Mouse (Mus musculus): ENCODE measurements around the gene Asb11. TPM values are rescaled to one million over a fixed set of nuclear protein-coding genes. Genes with fewer than 3 reads are reported as not detected.

The Asb11 gene
- polyA plus RNA-seq (2015; fragmentation: Nextera tagmentation; extraction: Ambion mirVana), result not detected in 2 replicates

GRCm38 (mm10) chrX:164436709-164437108 is at the start of gene Asb11:
Asb11 (plus strand) TSS chrX:164436994.
- Histone ChIP-seq H3K27me3 (replicated peaks) (no peaks in the 10 kb centered on the region; the same call in 1 of the 2 replicates), H3K9ac (no peak within 1 kb of the TSS), H3K4me3 (no peak within 1 kb of the TSS), H3K9me3 (no peaks in the 10 kb centered on the region), H3K36me3 (replicated peaks) (no peaks in the 10 kb centered on the region), H3K4me1 (no peaks in the 10 kb centered on the region), H3K27ac (no peak within 1 kb of the TSS), H3K4me2 (no peak within 1 kb of the TSS)
- ATAC-seq (replicated peaks), result no peak
- WGBS, result 83% methylated on average over 8 of the region's 8 CpGs

- Histone ChIP-seq H3K4me1 (no peaks in the 10 kb centered on the region), H3K9me3 (no peaks in the 10 kb centered on the region), H3K4me3 (no peak overlapping the region), H3K27me3 (replicated peaks) (no peaks in the 10 kb centered on the region), H3K4me2 (no peak overlapping the region), H3K9ac (no peak overlapping the region), H3K36me3 (replicated peaks) (no peaks in the 10 kb centered on the region), H3K27ac (no peak overlapping the region)
- ATAC-seq (replicated peaks), result no peak
- WGBS, result 72% methylated on average over 4 of the region's 4 CpGs
These were observed 42.7 kb upstream of the Asb11 start for GRCm38 (mm10) chrX:164394091-164394490.

- H3K27ac ChIP-seq, result no peak overlapping the region
- no peaks in the 10 kb centered on the region for H3K4me1 ChIP-seq
- no peak overlapping the region for H3K9ac ChIP-seq
- H3K9me3 ChIP-seq, result no peaks in the 10 kb centered on the region
- peak; percentile 52; the same call in 1 of the 2 replicates for ATAC-seq (replicated peaks)
- H3K4me3 ChIP-seq, result no peak overlapping the region
- no peaks in the 10 kb centered on the region for H3K36me3 ChIP-seq (replicated peaks)
- no peaks in the 10 kb centered on the region for H3K27me3 ChIP-seq (replicated peaks)
- WGBS, result 67% methylated on average over 3 of the region's 3 CpGs
- no peak overlapping the region for H3K4me2 ChIP-seq
These were observed 38.3 kb upstream of the Asb11 start for GRCm38 (mm10) chrX:164398456-164398855.

GRCm38 (mm10) chrX:164405080-164405649 is 31.6 kb upstream of the Asb11 start:
- no peaks in the 10 kb centered on the region for H3K4me1 ChIP-seq
- no peaks in the 10 kb centered on the region for H3K27me3 ChIP-seq (replicated peaks)
- no peaks in the 10 kb centered on the region for H3K36me3 ChIP-seq (replicated peaks)
- H3K27ac ChIP-seq, result no peak overlapping the region
- no peak overlapping the region for H3K4me2 ChIP-seq
- H3K4me3 ChIP-seq, result no peak overlapping the region
- no peak for ATAC-seq (replicated peaks)
- H3K9ac ChIP-seq, result no peak overlapping the region
- no peaks in the 10 kb centered on the region for H3K9me3 ChIP-seq

GRCm38 (mm10) chrX:164406133-164407022 is 30.4 kb upstream of the Asb11 start:
- H3K27ac ChIP-seq, result no peak overlapping the region
- ATAC-seq (replicated peaks), result no peak
- no peaks in the 10 kb centered on the region for H3K27me3 ChIP-seq (replicated peaks)
- no peaks in the 10 kb centered on the region for H3K9me3 ChIP-seq
- no peak overlapping the region for H3K9ac ChIP-seq
- no peaks in the 10 kb centered on the region for H3K4me1 ChIP-seq
- H3K4me2 ChIP-seq, result no peak overlapping the region
- no peaks in the 10 kb centered on the region for H3K36me3 ChIP-seq (replicated peaks)
- no peak overlapping the region for H3K4me3 ChIP-seq
- WGBS, result 77% methylated on average over 9 of the region's 9 CpGs

GRCm38 (mm10) chrX:164408301-164408927 is 28.4 kb upstream of the Asb11 start:
- no peaks in the 10 kb centered on the region for H3K27me3 ChIP-seq (replicated peaks)
- no peak overlapping the region for H3K4me2 ChIP-seq
- no peak for ATAC-seq (replicated peaks)
- H3K36me3 ChIP-seq (replicated peaks), result no peaks in the 10 kb centered on the region
- WGBS, result 87% methylated on average over 3 of the region's 3 CpGs
- no peak overlapping the region for H3K27ac ChIP-seq
- no peaks in the 10 kb centered on the region for H3K4me1 ChIP-seq
- no peaks in the 10 kb centered on the region for H3K9me3 ChIP-seq
- H3K4me3 ChIP-seq, result no peak overlapping the region
- H3K9ac ChIP-seq, result no peak overlapping the region

- H3K27me3 ChIP-seq (replicated peaks), result peaks cover 4% of the 10 kb centered on the region; the same call in 1 of the 2 replicates
- no peaks in the 10 kb centered on the region for H3K36me3 ChIP-seq (replicated peaks)
- no peaks in the 10 kb centered on the region for H3K9me3 ChIP-seq
- no peak overlapping the region for H3K4me3 ChIP-seq
- H3K4me2 ChIP-seq, result no peak overlapping the region
- 78% methylated on average over 1 of the region's 1 CpGs for WGBS
- no peak overlapping the region for H3K27ac ChIP-seq
- H3K9ac ChIP-seq, result no peak overlapping the region
- ATAC-seq (replicated peaks), result no peak
- no peaks in the 10 kb centered on the region for H3K4me1 ChIP-seq
These were observed 26.2 kb upstream of the Asb11 start for GRCm38 (mm10) chrX:164410562-164410961.

GRCm38 (mm10) chrX:164416803-164417202 is 20.0 kb upstream of the Asb11 start:
- Histone ChIP-seq H3K4me1 (peaks cover 5% of the 10 kb centered on the region), H3K36me3 (replicated peaks) (no peaks in the 10 kb centered on the region), H3K4me2 (no peak overlapping the region), H3K9ac (no peak overlapping the region), H3K27ac (no peak overlapping the region), H3K27me3 (replicated peaks) (peaks cover 7% of the 10 kb centered on the region; the same call in 1 of the 2 replicates), H3K9me3 (no peaks in the 10 kb centered on the region), H3K4me3 (no peak overlapping the region)
- 94% methylated on average over 2 of the region's 2 CpGs for WGBS
- ATAC-seq (replicated peaks), result no peak

GRCm38 (mm10) chrX:164418008-164418407 is 18.8 kb upstream of the Asb11 start:
- Histone ChIP-seq H3K27ac (no peak overlapping the region), H3K4me1 (peaks cover 5% of the 10 kb centered on the region), H3K9ac (no peak overlapping the region), H3K36me3 (replicated peaks) (no peaks in the 10 kb centered on the region), H3K4me3 (no peak overlapping the region), H3K27me3 (replicated peaks) (peaks cover 7% of the 10 kb centered on the region; the same call in 1 of the 2 replicates), H3K9me3 (no peaks in the 10 kb centered on the region), H3K4me2 (no peak overlapping the region)
- no peak for ATAC-seq (replicated peaks)

GRCm38 (mm10) chrX:164419471-164419939 is 17.3 kb upstream of the Asb11 start, which contains the start of gene Piga:
Piga (plus strand) TSS chrX:164419787.
- peaks cover 7% of the 10 kb centered on the region; the same call in 1 of the 2 replicates for H3K27me3 ChIP-seq (replicated peaks)
- H3K9me3 ChIP-seq, result no peaks in the 10 kb centered on the region

GRCm38 (mm10) chrX:164419955-164420354 is 16.8 kb upstream of the Asb11 start:
- Histone ChIP-seq H3K27ac (peak overlapping the region; percentile 54), H3K27me3 (replicated peaks) (0 out of 2 replicates have a peak, but pooled peaks cover 3% of the 10 kb centered on the region), H3K9me3 (no peaks in the 10 kb centered on the region), H3K4me3 (peak overlapping the region; percentile 54), H3K9ac (peak overlapping the region; percentile 57), H3K4me1 (peaks cover 5% of the 10 kb centered on the region), H3K4me2 (peak overlapping the region; percentile 50), H3K36me3 (replicated peaks) (no peaks in the 10 kb centered on the region)
- 17% methylated on average over 13 of the region's 13 CpGs for WGBS
- peak; percentile 54; the same call in 1 of the 2 replicates for ATAC-seq (replicated peaks)

More at GRCm38 (mm10) chrX:164419471-164419939, 17.3 kb upstream of the Asb11 start, which contains the start of gene Piga:
- peak within 1 kb of the TSS; percentile 54 for H3K27ac ChIP-seq
- H3K9ac ChIP-seq, result peak within 1 kb of the TSS; percentile 57
- H3K4me3 ChIP-seq, result peak within 1 kb of the TSS; percentile 54
- peaks cover 5% of the 10 kb centered on the region for H3K4me1 ChIP-seq
- WGBS, result 28% methylated on average over 37 of the region's 40 CpGs
- peak; percentile 100 for ATAC-seq (replicated peaks)
- H3K36me3 ChIP-seq (replicated peaks), result no peaks in the 10 kb centered on the region
- peak within 1 kb of the TSS; percentile 50 for H3K4me2 ChIP-seq

GRCm38 (mm10) chrX:164420518-164420917 is 16.3 kb upstream of the Asb11 start:
- no peak for ATAC-seq (replicated peaks)
- Histone ChIP-seq H3K4me3 (peak overlapping the region; percentile 54), H3K4me2 (peak overlapping the region; percentile 50), H3K27ac (no peak overlapping the region), H3K9ac (0 out of 2 replicates have a peak overlapping the region, but pooled peaks have one; percentile 57), H3K9me3 (no peaks in the 10 kb centered on the region), H3K4me1 (peaks cover 5% of the 10 kb centered on the region), H3K36me3 (replicated peaks) (no peaks in the 10 kb centered on the region), H3K27me3 (replicated peaks) (0 out of 2 replicates have a peak, but pooled peaks cover 3% of the 10 kb centered on the region)
- 53% methylated on average over 3 of the region's 3 CpGs for WGBS

Data from midbrain, embryonic 15.5 days (tissue).